Mouse (Mus musculus) heart, postnatal 25 days (tissue): ENCODE results near the gene Rnf111. TPM values are rescaled to one million over a fixed set of nuclear protein-coding genes. Genes with fewer than 3 reads are reported as not detected.

Experiments
- DNase-seq: peaks from one replicate; pipeline ENCODE4 v3.0.0; 2022; ENCODE audit warnings: low spot score
- intact Hi-C: fragments of 180-260 bp; cut with DNase I; formaldehyde crosslinking; loops from one replicate; pipeline ENCODE4 v1.15.1; 2025
- total RNA-seq, 2 experiments: library from RNA; stranded (reverse); gene quantifications; 2 replicates each; pipeline ENCODE4 v1.2.3; 2021

Rnf111 gene
- total RNA-seq, 2 experiments from 2014 or later, result 18.4 to 21.2 TPM

GRCm38 (mm10) chr9:70410668-70411067 lies 92.9 kb downstream of the Rnf111 start:
- DNase-seq, result no peak
- intact Hi-C loops, result no loop called here

GRCm38 (mm10) chr9:70409743-70410142 lies 93.8 kb downstream of the Rnf111 start:
- no peak for DNase-seq
- intact Hi-C loops, result loop anchor here (5.0 kb wide), 1 partner anchor 103 kb away; no protein-coding TSS in a partner anchor

GRCm38 (mm10) chr9:70408791-70409190 lies 94.7 kb downstream of the Rnf111 start:
- no peak for DNase-seq

DNA sequence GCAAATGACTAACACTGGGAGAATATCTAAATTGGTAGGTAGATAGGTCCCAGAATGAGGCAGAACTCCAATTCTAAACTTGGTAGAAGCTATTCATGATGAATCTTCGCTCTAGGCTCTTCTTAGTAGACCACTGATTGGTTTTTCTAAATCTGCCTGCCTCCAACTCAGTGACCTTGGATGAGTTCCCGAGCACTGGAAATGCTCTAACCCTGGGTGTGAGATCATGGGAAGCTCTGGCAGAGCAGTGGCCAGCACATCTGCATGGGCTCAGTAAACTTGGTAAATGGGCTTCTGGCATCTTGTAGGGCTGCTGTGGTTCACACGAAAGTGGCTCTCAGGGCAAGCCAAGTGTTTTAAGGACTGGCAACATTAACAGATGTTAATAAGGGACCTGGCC lies 96.9 kb downstream of the Rnf111 start:
- intact Hi-C loops, result loop anchor here (5.0 kb wide), 1 partner anchor 106 kb away; no protein-coding TSS in a partner anchor
- DNase-seq, result no peak

More at GRCm38 (mm10) chr9:70408791-70409190, 94.7 kb downstream of the Rnf111 start:
- intact Hi-C loops, result loop anchor here (5.0 kb wide), 1 partner anchor 104 kb away; no protein-coding TSS in a partner anchor

GRCm38 (mm10) chr9:70401937-70402539 lies 101.5 kb downstream of the Rnf111 start:
- no peak for DNase-seq
- intact Hi-C loops, result no loop called here

- intact Hi-C loops, result loop anchor here (1.0 kb wide), 1 partner anchor 45 kb away; no protein-coding TSS in a partner anchor
- no peak for DNase-seq
Measured at GRCm38 (mm10) chr9:70396083-70396482, 107.4 kb downstream of the Rnf111 start.

DNA sequence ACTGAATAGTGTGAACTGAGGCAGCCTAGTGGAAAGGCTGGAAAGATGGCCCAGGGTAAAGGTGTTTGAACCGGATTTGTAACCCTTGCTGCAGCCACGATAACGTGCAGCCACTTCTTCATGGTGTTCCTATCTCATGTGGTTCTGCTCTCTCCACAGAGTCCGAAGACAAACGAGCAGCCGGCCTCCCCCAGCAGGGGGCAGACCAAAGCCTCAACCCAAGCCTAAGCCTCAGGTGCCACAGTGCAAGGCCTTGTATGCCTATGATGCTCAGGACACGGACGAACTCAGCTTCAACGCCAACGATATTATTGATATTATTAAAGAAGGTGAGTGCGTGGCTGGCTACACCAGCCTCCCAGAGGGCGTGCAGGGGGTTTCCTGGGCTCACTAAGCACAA lies 107.9 kb downstream of the Rnf111 start:
- intact Hi-C loops, result loop anchor here (1.0 kb wide), 1 partner anchor 46 kb away; no protein-coding TSS in a partner anchor
- DNase-seq, result no peak

GRCm38 (mm10) chr9:70392563-70392907 lies 111.0 kb downstream of the Rnf111 start:
- intact Hi-C loops, result loop anchor here (1.0 to 5.0 kb wide), 3 partner anchors 190 to 375 kb away; no protein-coding TSS in a partner anchor
- DNase-seq, result no peak

- intact Hi-C loops, result loop anchor here (1.0 to 5.0 kb wide), 3 partner anchors 189 to 375 kb away; no protein-coding TSS in a partner anchor
- no peak for DNase-seq
Measured at GRCm38 (mm10) chr9:70391660-70392562, 111.6 kb downstream of the Rnf111 start.

- intact Hi-C loops, result loop anchor here (5.0 kb wide), 1 partner anchor 374 kb away; no protein-coding TSS in a partner anchor
Measured at GRCm38 (mm10) chr9:70391042-70391441, 112.5 kb downstream of the Rnf111 start.

DNA sequence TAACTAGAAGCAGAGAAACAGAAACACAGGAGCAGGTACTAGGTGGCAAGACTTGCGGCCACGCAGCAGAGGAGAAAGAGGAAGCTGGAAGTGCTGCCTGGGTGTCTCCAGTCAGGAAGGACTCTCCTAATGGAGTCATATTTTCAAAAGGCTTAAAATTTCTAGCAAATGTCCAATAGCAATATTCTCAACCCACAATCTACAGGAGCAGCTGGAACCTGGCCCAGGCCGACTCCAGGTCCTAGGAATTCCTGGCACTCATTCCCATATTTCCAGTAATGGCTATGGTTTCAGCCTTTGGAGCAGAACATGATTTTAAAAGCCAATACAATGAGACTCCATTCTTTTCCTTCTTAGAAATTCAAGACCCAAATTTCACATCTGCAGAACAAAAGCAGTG lies 114.0 kb downstream of the Rnf111 start:
- intact Hi-C loops, result no loop called here

More at GRCm38 (mm10) chr9:70391042-70391441, 112.5 kb downstream of the Rnf111 start:
- DNase-seq, result no peak

GRCm38 (mm10) chr9:70387410-70388119 lies 116.0 kb downstream of the Rnf111 start:
- DNase-seq, result no peak
- intact Hi-C loops, result no loop called here

More for the DNA sequence above, 114.0 kb downstream of the Rnf111 start:
- DNase-seq, result no peak

DNA sequence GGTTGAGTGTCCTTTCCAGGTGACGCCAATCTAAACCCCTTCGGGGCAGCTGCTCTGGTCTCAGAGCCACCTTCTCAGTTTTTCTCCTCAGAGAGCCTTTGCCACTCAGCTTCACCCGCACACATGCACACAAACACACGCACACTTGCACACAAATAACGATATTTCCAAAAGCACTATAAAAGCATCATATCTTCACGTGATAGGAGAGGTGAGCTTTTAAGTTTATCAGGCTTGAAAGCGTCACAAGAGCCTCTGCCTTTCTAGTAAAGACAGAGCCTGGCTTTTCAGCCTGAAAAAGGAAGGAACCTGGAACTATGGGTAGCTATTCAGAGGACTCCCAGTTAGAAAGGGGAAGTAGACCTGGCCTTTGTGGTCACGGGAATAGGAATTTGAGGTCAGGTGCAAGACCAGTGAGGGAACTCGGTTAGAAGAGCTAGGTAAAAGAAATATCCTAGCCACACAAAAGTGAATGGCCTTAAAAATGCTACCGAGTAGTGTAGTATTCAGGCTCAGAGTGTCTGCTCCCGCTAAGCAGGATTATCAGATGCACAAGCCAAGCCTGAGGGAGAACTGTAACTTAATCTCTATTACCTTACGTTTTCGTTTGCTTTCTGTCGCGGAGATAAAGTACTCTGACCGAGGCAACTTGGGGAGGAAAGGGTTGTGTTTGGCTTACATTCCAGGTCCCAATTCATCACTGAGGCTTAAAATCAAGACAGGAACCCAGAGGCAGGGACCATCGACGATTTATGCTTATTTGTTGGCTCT lies 118.4 kb downstream of the Rnf111 start:
- DNase-seq, result no peak
- intact Hi-C loops, result no loop called here

GRCm38 (mm10) chr9:70384494-70384893 lies 119.0 kb downstream of the Rnf111 start:
- intact Hi-C loops, result no loop called here
- no peak for DNase-seq

- intact Hi-C loops, result no loop called here
- no peak for DNase-seq
Measured at GRCm38 (mm10) chr9:70383750-70384149, 119.8 kb downstream of the Rnf111 start.

- no peak for DNase-seq
- intact Hi-C loops, result no loop called here
Measured at GRCm38 (mm10) chr9:70382091-70382490, 121.4 kb downstream of the Rnf111 start.

DNA sequence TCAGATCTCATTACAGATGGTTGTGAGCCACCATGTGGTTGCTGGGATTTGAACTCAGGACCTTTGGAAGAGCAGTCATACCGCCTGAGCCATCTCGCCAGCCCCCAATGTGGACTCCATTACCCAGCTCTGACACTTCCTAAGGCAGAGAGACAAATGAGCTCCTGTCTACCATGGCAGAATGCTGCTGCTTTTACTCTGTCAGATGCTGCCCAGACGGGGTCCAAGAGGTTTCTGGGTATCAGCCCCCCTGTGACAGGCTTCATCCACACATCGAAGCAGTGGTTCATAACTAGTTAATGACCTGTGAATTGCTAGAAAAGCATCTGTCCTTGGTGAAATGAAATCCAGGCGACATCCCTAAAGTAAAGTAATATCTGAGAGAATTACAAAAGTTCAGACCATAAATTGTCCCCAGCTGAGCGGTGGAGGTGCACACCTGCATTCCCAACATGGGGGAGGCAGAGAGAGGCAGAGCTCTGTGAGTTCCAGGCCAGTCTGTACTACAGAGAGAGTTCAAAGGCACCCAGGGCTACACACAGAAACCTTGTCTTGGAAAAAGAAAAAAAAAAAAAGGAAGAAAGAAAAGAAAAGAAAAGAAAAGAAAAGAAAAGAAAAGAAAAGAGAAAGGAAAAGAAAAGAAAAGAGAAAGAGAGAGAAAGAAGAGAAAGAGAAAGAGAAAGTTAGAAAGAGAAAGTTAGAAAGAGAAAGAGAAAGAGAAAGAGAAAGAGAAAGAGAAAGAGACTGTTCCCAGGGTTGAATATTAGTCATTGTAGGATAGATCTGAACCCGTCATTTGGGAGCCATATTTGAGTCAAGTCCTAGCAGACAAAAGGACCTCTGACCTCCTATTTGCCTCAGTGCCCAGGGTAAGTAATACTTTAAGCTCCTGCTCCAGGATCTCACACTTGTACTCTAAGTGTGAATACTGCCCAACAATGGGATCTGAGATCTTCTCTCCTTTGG lies 123.7 kb downstream of the Rnf111 start:
- DNase-seq, result no peak
- intact Hi-C loops, result no loop called here
